Mouse (Mus musculus) kidney, embryonic 14.5 days (tissue): Measurements from ENCODE around the gene Gsg1l. TPM values are rescaled to one million over a fixed set of nuclear protein-coding genes. Genes with fewer than 3 reads are reported as not detected.

ENCODE experiments used
- ATAC-seq: fragments of 200-750 bp; cut with Nextera tagmentation; 2 replicates; pipeline ENCODE4 v1.8.0; 2017; ENCODE audit warnings: moderate number of reproducible peaks, mild to moderate bottlenecking, moderate TSS enrichment, moderate library complexity; ENCODE audit not compliant: low FRiP score, low TSS enrichment
- H3K27ac ChIP-seq: fragments of 300-500 bp; sonication (generic); 2 replicates; pipeline ENCODE4 v1.5.1; 2014; ENCODE audit warnings: low read depth, mild to moderate bottlenecking, low read length, moderate library complexity, mixed read lengths
- H3K27me3 ChIP-seq: fragments of 300-500 bp; sonication (generic); 2 replicates; pipeline ENCODE4 v1.6.1; 2014; ENCODE audit warnings: mild to moderate bottlenecking, low read length; ENCODE audit not compliant: control insufficient read depth, insufficient read depth
- H3K36me3 ChIP-seq: fragments of 300-500 bp; sonication (generic); 2 replicates; pipeline ENCODE4 v1.6.1; 2014; ENCODE audit warnings: low read length, mixed read lengths; ENCODE audit not compliant: control insufficient read depth, insufficient read depth
- H3K4me1 ChIP-seq: fragments of 300-500 bp; sonication (generic); 2 replicates; pipeline ENCODE4 v1.6.1; 2014; ENCODE audit warnings: low read length, mixed read lengths; ENCODE audit not compliant: control insufficient read depth, insufficient read depth
- H3K4me2 ChIP-seq: fragments of 300-500 bp; sonication (generic); replicated peaks from 2 replicates; pipeline ENCODE4 v1.6.1; 2014; ENCODE audit warnings: low read depth, mild to moderate bottlenecking, low read length
- H3K4me3 ChIP-seq: fragments of 300-500 bp; sonication (generic); 2 replicates; pipeline ENCODE4 v1.5.1; 2014; ENCODE audit warnings: mild to moderate bottlenecking, low read length
- H3K9ac ChIP-seq: fragments of 300-500 bp; sonication (generic); 2 replicates; pipeline ENCODE4 v1.6.1; 2014; ENCODE audit warnings: low read depth, mild to moderate bottlenecking, low read length, moderate library complexity
- H3K9me3 ChIP-seq: fragments of 300-500 bp; sonication (generic); 2 replicates; pipeline ENCODE4 v1.6.1; 2016; ENCODE audit warnings: low read length; ENCODE audit not compliant: control insufficient read depth
- WGBS: fragments of 180-500 bp; shearing (Covaris S2); extraction: QIAGEN DNeasy Blood & Tissue Kit; methylation state at CpG from one replicate; pipeline ENCODE4 v1.1.7; 2014; 5-methylcytosine and 5-hydroxymethylcytosine counted together
- polyA plus RNA-seq: library from polyadenylated mRNA; unstranded; fragments of >200 nt; fragmentation: Nextera tagmentation; extraction: Ambion mirVana; gene quantifications from 2 replicates; pipeline ENCODE4 v1.2.1, GENCODE M21; 2014

The Gsg1l gene
- polyA plus RNA-seq, 1 experiment from 2014 or later, result 0.51 TPM

DNA sequence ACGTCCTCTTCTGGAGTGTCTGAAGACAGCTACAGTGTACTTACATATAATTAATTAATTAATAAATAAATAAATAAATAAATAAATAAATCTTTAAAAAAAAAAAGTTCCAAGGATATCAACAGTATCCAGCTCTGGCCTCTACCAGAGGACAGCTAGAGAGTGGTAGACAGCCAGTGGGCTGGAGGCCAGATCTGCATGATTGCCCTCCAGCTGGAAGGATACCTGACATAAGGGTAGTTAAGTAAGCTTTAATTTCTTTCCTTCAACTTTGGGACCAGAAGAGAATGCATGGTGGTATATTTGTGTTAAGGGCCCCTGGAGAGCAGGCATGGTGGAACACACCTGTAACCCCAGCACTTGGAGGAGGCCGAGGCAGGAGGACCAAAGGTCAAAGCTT is 17.6 kb upstream of the Gsg1l start:
- Histone ChIP-seq H3K9ac (no peak overlapping the region), H3K27ac (no peak overlapping the region), H3K4me3 (no peak overlapping the region), H3K4me1 (no peaks in the 10 kb centered on the region), H3K27me3 (no peaks in the 10 kb centered on the region), H3K36me3 (peaks cover 59% of the 10 kb centered on the region), H3K4me2 (no peak overlapping the region), H3K9me3 (no peaks in the 10 kb centered on the region)
- no peak for ATAC-seq
- 88% methylated on average over 2 of the region's 2 CpGs for WGBS

DNA sequence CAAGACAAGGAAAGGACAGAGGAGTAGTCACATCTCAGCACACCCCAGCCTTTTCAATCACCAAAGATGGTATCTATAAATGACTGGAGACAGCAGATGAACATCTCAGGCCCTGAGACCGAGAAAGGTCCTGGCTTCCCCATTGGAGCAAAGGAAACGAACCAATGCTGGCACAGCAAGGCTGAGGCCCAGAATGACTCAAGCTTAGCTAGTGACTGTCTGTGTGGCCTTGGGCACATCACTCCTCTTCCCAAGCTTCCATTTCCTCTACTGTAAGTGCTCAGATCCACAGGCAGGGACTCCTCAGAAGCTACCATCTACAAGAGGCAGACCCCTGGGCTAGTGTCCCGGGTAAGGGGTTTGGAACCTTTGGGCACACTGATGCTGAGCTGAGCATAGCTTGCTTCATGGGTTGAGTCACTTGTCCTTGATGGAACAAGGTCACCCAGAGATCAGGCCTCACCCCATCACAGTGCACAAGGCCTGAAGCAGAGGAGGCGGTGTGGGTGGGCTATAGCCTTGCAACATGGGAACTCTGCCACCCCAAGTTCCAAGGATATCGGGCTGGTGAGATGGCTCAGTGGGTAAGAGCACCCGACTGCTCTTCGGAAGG is 17.1 kb upstream of the Gsg1l start:
- no peak for ATAC-seq
- Histone ChIP-seq H3K36me3 (peaks cover 53% of the 10 kb centered on the region), H3K9me3 (no peaks in the 10 kb centered on the region), H3K4me3 (no peak overlapping the region), H3K27me3 (no peaks in the 10 kb centered on the region), H3K4me1 (no peaks in the 10 kb centered on the region), H3K9ac (no peak overlapping the region), H3K4me2 (no peak overlapping the region), H3K27ac (no peak overlapping the region)
- WGBS, result 94% methylated on average over 7 of the region's 7 CpGs

DNA sequence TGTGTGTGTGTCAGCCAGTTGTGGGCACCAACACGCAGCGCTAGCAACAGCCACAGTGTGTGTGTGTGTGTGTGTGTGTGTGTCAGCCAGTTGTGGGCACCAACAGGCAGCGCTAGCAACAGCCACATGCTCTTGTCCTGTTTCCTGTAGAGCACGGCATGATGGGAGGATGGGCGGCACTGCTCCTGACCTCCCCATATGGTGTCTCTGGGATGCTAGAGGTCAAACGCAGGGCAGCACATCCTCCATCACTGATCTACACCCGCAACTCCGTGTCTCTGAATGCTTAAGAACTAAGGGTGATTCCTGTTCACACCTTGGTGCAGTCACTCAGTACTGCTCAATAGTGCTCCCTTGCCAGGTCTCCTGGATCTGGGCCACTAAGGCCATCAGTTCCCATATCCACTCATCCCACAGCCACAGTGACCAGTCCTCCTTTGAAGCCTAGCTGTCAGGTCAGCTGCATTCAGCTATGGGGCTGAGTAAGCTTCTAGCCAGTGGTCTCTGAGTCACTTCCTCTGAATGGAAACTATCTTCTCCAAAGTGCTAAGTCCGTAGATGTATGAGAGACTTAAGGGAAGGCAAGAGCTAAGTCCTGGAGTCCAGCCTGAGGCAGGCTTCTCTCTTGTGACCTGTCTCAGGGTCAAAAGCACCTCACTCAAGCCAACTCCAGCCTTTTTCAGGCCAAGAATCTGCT is 15.2 kb upstream of the Gsg1l start:
- no peak overlapping the region for H3K9ac ChIP-seq
- 84% methylated on average over 9 of the region's 9 CpGs for WGBS
- H3K4me3 ChIP-seq, result no peak overlapping the region
- H3K27me3 ChIP-seq, result no peaks in the 10 kb centered on the region
- no peak overlapping the region for H3K4me2 ChIP-seq
- H3K27ac ChIP-seq, result no peak overlapping the region
- ATAC-seq, result no peak
- H3K9me3 ChIP-seq, result no peaks in the 10 kb centered on the region
- H3K4me1 ChIP-seq, result no peaks in the 10 kb centered on the region
- H3K36me3 ChIP-seq, result peaks cover 37% of the 10 kb centered on the region

DNA sequence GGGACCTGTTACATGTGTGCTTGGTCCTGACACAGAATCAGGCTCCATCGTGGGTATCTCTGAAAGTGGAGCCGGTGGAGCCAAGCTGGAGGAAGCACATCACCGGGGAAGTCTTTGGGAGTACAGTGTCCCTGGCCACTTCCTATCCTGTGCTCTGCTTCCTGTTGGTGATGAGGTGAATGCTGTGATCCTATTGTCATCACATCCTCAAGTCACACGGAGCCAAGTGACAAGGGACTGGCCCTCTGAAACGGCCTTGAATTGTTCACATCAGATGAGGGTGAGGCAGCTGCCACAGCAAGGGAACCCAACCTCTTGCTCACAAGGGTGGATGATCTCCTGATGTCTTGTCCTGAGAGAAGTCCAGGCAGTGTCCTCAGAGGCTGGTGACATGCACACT is 14.4 kb upstream of the Gsg1l start:
- peaks cover 30% of the 10 kb centered on the region for H3K36me3 ChIP-seq
- ATAC-seq, result no peak
- H3K9me3 ChIP-seq, result no peaks in the 10 kb centered on the region
- no peak overlapping the region for H3K9ac ChIP-seq
- H3K4me2 ChIP-seq, result no peak overlapping the region
- no peaks in the 10 kb centered on the region for H3K4me1 ChIP-seq
- 72% methylated on average over 5 of the region's 5 CpGs for WGBS
- H3K27me3 ChIP-seq, result no peaks in the 10 kb centered on the region
- H3K4me3 ChIP-seq, result no peak overlapping the region
- no peak overlapping the region for H3K27ac ChIP-seq

DNA sequence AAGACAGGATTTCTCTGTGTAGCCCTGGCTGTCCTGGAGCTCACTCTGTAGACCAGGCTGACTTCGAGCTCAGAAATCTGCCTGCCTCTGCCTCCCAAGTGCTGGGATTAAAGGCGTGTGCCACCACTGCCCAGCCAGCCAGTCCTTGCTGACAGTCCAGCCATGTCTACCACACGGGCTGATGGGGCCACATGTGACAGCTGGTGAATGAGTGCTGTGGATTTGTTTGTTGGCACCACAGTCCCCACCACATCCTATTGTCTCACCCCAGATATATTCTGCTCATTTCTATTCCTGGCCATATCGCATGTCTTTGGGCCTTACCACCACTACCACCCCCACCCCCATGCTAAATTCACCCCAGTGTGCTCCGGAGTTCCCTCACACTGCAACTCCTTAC is 12.5 kb upstream of the Gsg1l start:
- H3K9me3 ChIP-seq, result no peaks in the 10 kb centered on the region
- no peak overlapping the region for H3K4me2 ChIP-seq
- H3K27ac ChIP-seq, result no peak overlapping the region
- peaks cover 14% of the 10 kb centered on the region; the same call in 1 of the 2 replicates for H3K36me3 ChIP-seq
- H3K9ac ChIP-seq, result no peak overlapping the region
- 89% methylated on average over 5 of the region's 5 CpGs for WGBS
- H3K27me3 ChIP-seq, result no peaks in the 10 kb centered on the region
- H3K4me3 ChIP-seq, result no peak overlapping the region
- ATAC-seq, result no peak
- H3K4me1 ChIP-seq, result no peaks in the 10 kb centered on the region

DNA sequence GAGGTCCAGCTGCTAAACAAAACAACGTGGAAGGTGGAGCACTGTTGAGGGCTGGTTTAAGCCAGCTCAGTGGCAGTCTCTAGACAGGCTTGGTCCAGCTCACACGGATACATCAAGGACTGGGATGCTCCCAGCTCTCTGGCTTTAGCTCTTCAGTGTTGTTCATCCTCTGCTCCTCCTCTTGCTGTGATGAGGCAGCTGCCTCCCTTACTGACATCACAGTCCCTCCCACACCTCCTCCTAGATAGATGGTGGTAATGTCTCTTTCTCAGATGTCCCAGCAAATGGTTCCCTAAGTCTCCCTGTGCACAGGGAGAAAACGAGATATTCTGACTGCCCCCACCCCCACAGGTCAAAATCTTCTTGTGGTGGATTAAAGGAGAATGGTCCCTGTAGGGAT is 11.0 kb upstream of the Gsg1l start:
- no peak overlapping the region for H3K4me3 ChIP-seq
- no peak overlapping the region for H3K4me2 ChIP-seq
- H3K4me1 ChIP-seq, result no peaks in the 10 kb centered on the region
- H3K36me3 ChIP-seq, result peaks cover 5% of the 10 kb centered on the region; the same call in 1 of the 2 replicates
- no peak overlapping the region for H3K27ac ChIP-seq
- ATAC-seq, result no peak
- no peak overlapping the region for H3K9ac ChIP-seq
- WGBS, result 27% methylated on average over 3 of the region's 3 CpGs
- H3K9me3 ChIP-seq, result no peaks in the 10 kb centered on the region
- no peaks in the 10 kb centered on the region for H3K27me3 ChIP-seq

DNA sequence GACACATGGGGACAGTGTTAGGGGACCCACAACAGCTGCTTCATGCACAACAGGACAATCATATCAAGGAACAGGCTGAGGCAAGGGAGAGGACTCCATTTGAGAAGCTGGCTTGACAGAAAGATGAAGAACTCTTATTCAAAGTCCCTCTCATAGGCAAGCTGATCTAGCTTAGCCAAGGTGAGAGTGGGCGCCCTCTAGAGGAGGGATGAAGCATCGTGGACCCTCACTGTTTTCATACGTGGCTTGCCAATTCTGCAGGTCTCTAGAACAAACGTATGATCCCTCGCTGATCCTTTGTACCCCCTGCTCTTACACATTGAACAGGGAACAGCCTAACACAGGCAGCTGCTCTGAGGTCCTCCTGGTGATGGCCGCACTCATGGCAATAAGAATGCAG is 7.6 kb upstream of the Gsg1l start:
- Histone ChIP-seq H3K4me3 (no peak overlapping the region), H3K4me1 (0 out of 2 replicates have a peak, but pooled peaks cover 2% of the 10 kb centered on the region), H3K27ac (no peak overlapping the region), H3K36me3 (no peaks in the 10 kb centered on the region), H3K9me3 (no peaks in the 10 kb centered on the region), H3K9ac (no peak overlapping the region), H3K27me3 (no peaks in the 10 kb centered on the region), H3K4me2 (no peak overlapping the region)
- 22% methylated on average over 6 of the region's 6 CpGs for WGBS
- no peak for ATAC-seq

DNA sequence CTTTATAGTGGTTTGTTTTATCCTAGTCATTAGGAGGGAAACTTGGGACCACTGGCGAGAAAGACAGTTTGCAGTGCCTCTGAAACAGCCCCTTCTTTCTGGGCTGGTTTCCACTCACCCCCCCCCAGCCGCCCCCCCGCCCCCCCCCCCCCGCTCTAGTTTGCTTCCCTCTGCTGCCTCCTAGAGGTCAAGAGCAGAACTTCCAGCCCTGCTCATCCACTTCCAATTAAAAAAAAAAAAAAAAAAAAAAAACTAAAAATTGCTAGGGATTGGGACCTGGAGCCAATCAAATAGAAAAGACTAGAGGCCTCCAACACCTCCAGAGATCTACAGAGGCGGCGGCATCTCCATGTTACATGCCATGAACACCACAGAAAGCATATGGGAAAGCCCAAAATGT is 5.9 kb upstream of the Gsg1l start:
- Histone ChIP-seq H3K27ac (no peak overlapping the region), H3K36me3 (no peaks in the 10 kb centered on the region), H3K27me3 (peaks cover 9% of the 10 kb centered on the region; the same call in 1 of the 2 replicates), H3K9ac (no peak overlapping the region), H3K4me3 (no peak overlapping the region), H3K9me3 (no peaks in the 10 kb centered on the region), H3K4me1 (peaks cover 8% of the 10 kb centered on the region; the same call in 1 of the 2 replicates), H3K4me2 (no peak overlapping the region)
- ATAC-seq, result no peak
- 24% methylated on average over 5 of the region's 6 CpGs for WGBS

DNA sequence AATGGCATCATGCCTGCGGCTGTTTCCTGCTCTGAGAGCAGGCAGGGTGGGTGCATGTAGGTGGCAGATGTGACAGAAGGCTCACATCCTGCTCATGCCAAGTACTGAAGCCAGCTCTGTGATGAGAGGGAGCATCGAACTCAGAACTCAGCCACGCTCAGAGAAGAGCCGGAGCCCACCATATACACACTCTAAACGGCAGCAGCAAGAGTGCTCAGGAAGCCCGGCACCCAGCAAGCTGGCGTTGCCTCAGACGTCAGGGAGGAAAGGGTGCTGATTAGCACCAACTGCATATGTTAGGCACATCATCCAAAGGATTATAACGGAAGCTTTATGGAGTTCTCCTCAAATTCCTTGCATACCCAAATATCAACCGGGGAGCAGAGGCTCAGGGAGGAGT is 5.4 kb upstream of the Gsg1l start:
- no peaks in the 10 kb centered on the region for H3K36me3 ChIP-seq
- peaks cover 8% of the 10 kb centered on the region; the same call in 1 of the 2 replicates for H3K4me1 ChIP-seq
- H3K9ac ChIP-seq, result no peak overlapping the region
- H3K4me2 ChIP-seq, result no peak overlapping the region
- H3K27ac ChIP-seq, result no peak overlapping the region
- 68% methylated on average over 10 of the region's 10 CpGs for WGBS
- peaks cover 14% of the 10 kb centered on the region for H3K27me3 ChIP-seq
- no peaks in the 10 kb centered on the region for H3K9me3 ChIP-seq
- no peak for ATAC-seq
- H3K4me3 ChIP-seq, result no peak overlapping the region
